Mouse (Mus musculus) leukemia stem cell, adult 10-12 weeks (primary cell): ENCODE measurements around the gene Gpr85. TPM values are rescaled to one million over a fixed set of nuclear protein-coding genes. Genes with fewer than 3 reads are reported as not detected.

Experiments
- polyA plus RNA-seq: library from polyadenylated mRNA; stranded (reverse); fragments of >175 nt; gene quantifications from 2 replicates; pipeline ENCODE4 v1.2.3, GENCODE M21; 2012; ENCODE audit warnings: low replicate concordance

Gene Gpr85
- not detected in 2 replicates for polyA plus RNA-seq

GRCm38 (mm10) chr6:13839345-13840054 is at the start of gene Gpr85:
Gene Gpr85 (minus strand): TSS chr6:13839942.

GRCm38 (mm10) chr6:13870919-13871624 is 31.3 kb upstream of the Gpr85 start, which contains the start of gene 2610001J05Rik:
Gene 2610001J05Rik (minus strand): TSS chr6:13871518.

Other genes with a start within 250 kb of the Gpr85 start
- gene Tmem168, start 231.8 kb downstream of the Gpr85 start, polyA plus RNA-seq = 4.7 and 19.7 TPM in 2 replicates
- 1.7 and 1.9 TPM in 2 replicates for gene Bmt2, start 162.0 kb downstream of the Gpr85 start, polyA plus RNA-seq
- gene 2610001J05Rik, start 31.6 kb upstream of the Gpr85 start, polyA plus RNA-seq = 4.7 and 12.0 TPM in 2 replicates